9 mouse cellular contexts compared by ENCODE assay signal in the genomic region with DNA sequence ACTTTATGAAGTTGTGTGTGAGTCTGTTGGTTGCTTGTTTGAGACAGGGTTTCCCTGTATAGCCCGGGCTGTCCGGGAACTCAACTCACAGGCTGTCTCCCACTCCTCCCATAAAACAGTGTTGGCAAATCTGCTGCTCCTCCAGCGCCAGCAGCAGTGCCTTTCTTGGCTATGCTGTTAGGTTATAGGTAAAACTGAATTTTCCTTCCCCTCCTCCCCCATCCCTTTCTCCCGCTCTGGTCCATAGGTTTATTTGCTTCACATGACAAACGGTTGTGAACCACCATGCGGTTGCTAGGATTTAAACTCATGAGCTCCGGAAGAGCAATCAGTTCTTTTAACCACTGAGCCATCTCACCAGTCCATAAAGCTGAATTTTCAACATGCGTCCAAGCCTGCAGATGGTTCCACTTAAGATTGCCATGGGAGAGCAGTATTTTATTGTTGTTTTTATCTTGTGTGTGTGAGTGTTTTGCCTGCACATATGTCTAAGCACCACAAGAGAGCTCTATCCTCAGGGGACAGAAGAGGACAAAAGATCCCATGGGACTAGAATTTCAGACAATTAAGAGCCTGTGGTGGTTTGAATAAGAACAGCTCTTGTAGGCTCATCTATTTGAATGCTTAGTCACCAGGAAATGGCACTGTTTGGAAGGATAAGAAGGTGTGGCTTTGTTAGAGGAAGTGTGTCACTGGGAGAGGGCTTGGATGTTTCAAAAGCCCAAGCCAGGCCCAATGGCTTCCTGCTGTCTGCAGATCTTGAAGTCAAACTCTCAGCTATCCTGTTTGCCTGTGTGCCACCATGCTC. TPM values are rescaled to one million over a fixed set of nuclear protein-coding genes. Genes with fewer than 3 reads are reported as not detected.
A peak's percentile ranks its signal among the peaks of the same experiment; 100 is the strongest.
DNase-seq lines count a peak whose midpoint lies in the region; ATAC-seq and TF ChIP-seq lines count a peak whose summit lies in the region.
"Had no signal": no experiment of that assay in that cellular context is flagged by ENCODE, and none has a peak within 500 bp of the region (broad histone marks: within the 10 kb centered on the region; RNA-seq: fewer than 3 reads in every experiment).

No protein-coding gene starts in this region.

- no peak for DNase-seq in cerebellum, adult 11 months
- peak; percentile 45 for DNase-seq in 3134 (ENCODE audit: extremely low read depth, insufficient read length, low spot score)
- DNase-seq in spleen, postnatal 4 days (ENCODE audit: low spot score in 2 of 2), result no peak
- no peak for DNase-seq in c-Kit-positive CD71-positive TER-119-positive erythroid progenitor cells, embryonic 14.5 days (ENCODE audit: low spot score)
- DNase-seq in thymus, postnatal 36 days, result no peak

- no peaks in the 10 kb centered on the region for H3K36me3 ChIP-seq in liver, embryonic 12.5 days

- no peak overlapping the region for H3K27ac ChIP-seq in embryonic fibroblast, embryonic 13.5 days (ENCODE audit: insufficient read depth, low read length)
- no peak overlapping the region for H3K27ac ChIP-seq in liver, embryonic 12.5 days
- H3K27ac ChIP-seq: macrophage had no signal

- peak overlapping the region; percentile 48 for H3K4me2 ChIP-seq in liver, embryonic 12.5 days

- WGBS in liver, embryonic 12.5 days (ENCODE audit: insufficient replicate concordance), result 60% methylated on average over 8 of the region's 8 CpGs

- H3K27me3 ChIP-seq in liver, embryonic 12.5 days (replicated peaks), result peaks cover 40% of the 10 kb centered on the region

- TF ChIP-seq CTCF in embryonic fibroblast, embryonic 13.5 days (IDR thresholded peaks at IDR 0.05; ENCODE audit: borderline replicate concordance, insufficient read depth, low read length), result no peak

- 0 out of 2 replicates have a peak, but pooled peaks cover 4% of the 10 kb centered on the region for H3K4me1 ChIP-seq in embryonic fibroblast, embryonic 13.5 days (ENCODE audit: control insufficient read depth, insufficient read depth, low read length)
- peaks cover 34% of the 10 kb centered on the region for H3K4me1 ChIP-seq in liver, embryonic 12.5 days

- no peaks in the 10 kb centered on the region; the same call in 1 of the 2 replicates for H3K9me3 ChIP-seq in liver, embryonic 12.5 days (replicated peaks)

- TF ChIP-seq POLR2A in embryonic fibroblast, embryonic 13.5 days (IDR thresholded peaks at IDR 0.05; ENCODE audit: low read depth, low read length), result no peak

- H3K4me3 ChIP-seq in embryonic fibroblast, embryonic 13.5 days (ENCODE audit: insufficient read depth, low read length), result peak overlapping the region; percentile 10; the same call in 1 of the 2 replicates
- H3K4me3 ChIP-seq in liver, embryonic 12.5 days, result peak overlapping the region; percentile 11; the same call in 1 of the 2 replicates

- H3K9ac ChIP-seq in liver, embryonic 12.5 days, result no peak overlapping the region

- ATAC-seq in cerebellum, adult (ENCODE audit: insufficient number of reproducible peaks, low FRiP score, low TSS enrichment), result 0 out of 2 replicates have a peak, but pooled peaks have one; percentile 2
- no peak for ATAC-seq in liver, embryonic 12.5 days

RNA-seq across cellular contexts. Expression of a gene that starts 12.2 kb away (rescaled TPM):
- 26.3 and 26.8 TPM in 2 replicates for polyA plus RNA-seq in embryonic fibroblast, embryonic 13.5 days (2011; ENCODE audit: insufficient read length, low read depth, missing spikeins)
- 20.0 and 20.7 TPM in 2 replicates for polyA plus RNA-seq in liver, embryonic 12.5 days (2016; fragmentation: Nextera tagmentation; extraction: Ambion mirVana)
